Mouse (Mus musculus) lung, postnatal 0 days (tissue): Measurements from ENCODE around the gene Ccl5. TPM values are rescaled to one million over a fixed set of nuclear protein-coding genes. Genes with fewer than 3 reads are reported as not detected.

ENCODE experiments used
- ATAC-seq: fragments of 200-750 bp; cut with Nextera tagmentation; 2 replicates; pipeline ENCODE4 v1.8.0; 2017; ENCODE audit warnings: moderate library complexity
- DNase-seq: peaks from one replicate; pipeline ENCODE4 v3.0.0-alpha.2; 2016; ENCODE audit warnings: low spot score
- H3K27ac ChIP-seq: fragments of 300-500 bp; sonication (generic); 2 replicates; pipeline ENCODE4 v1.5.1; 2014; ENCODE audit warnings: antibody characterized with exemption, mild to moderate bottlenecking, low read length, mixed read lengths
- H3K27me3 ChIP-seq: fragments of 300-500 bp; sonication (generic); replicated peaks from 2 replicates; pipeline ENCODE4 v1.6.1; 2014; ENCODE audit warnings: low read length, mixed read lengths; ENCODE audit not compliant: insufficient read depth
- H3K36me3 ChIP-seq: fragments of 300-500 bp; sonication (generic); 2 replicates; pipeline ENCODE4 v1.6.1; 2014; ENCODE audit warnings: low read length, mixed read lengths; ENCODE audit not compliant: insufficient read depth
- H3K4me1 ChIP-seq: fragments of 300-500 bp; sonication (generic); 2 replicates; pipeline ENCODE4 v1.6.1; 2014; ENCODE audit warnings: antibody characterized with exemption, low read depth, low read length, mixed read lengths; ENCODE audit not compliant: insufficient read depth
- H3K4me2 ChIP-seq: fragments of 300-500 bp; sonication (generic); replicated peaks from 2 replicates; pipeline ENCODE4 v1.6.1; 2014; ENCODE audit warnings: low read depth, mild to moderate bottlenecking, low read length, moderate library complexity, mixed read lengths
- H3K4me3 ChIP-seq: fragments of 300-500 bp; sonication (generic); 2 replicates; pipeline ENCODE4 v1.5.1; 2014; ENCODE audit warnings: low read depth, low read length
- H3K9ac ChIP-seq: fragments of 300-500 bp; sonication (generic); replicated peaks from 2 replicates; pipeline ENCODE4 v1.6.1; 2014; ENCODE audit warnings: low read depth, mild to moderate bottlenecking
- H3K9me3 ChIP-seq: fragments of 300-500 bp; sonication (generic); 2 replicates; pipeline ENCODE4 v1.6.1; 2016; ENCODE audit warnings: low read length, mixed read lengths
- CTCF ChIP-seq: IDR thresholded peaks from 2 replicates; pipeline ENCODE4 v1.5.1; 2016; ENCODE audit warnings: antibody characterized with exemption, mild to moderate bottlenecking
- EP300 ChIP-seq: IDR thresholded peaks from 2 replicates; pipeline ENCODE4 v1.6.1; 2016; ENCODE audit warnings: antibody characterized with exemption, mild to moderate bottlenecking, control low read depth
- WGBS: fragments of 180-500 bp; shearing (Covaris S2); extraction: QIAGEN DNeasy Blood & Tissue Kit; methylation state at CpG from one replicate; pipeline ENCODE4 v1.1.7; 2014; 5-methylcytosine and 5-hydroxymethylcytosine counted together
- polyA plus RNA-seq: library from polyadenylated mRNA; unstranded; fragments of >200 nt; fragmentation: Nextera tagmentation; extraction: Ambion mirVana; gene quantifications from 2 replicates; pipeline ENCODE4 v1.2.1, GENCODE M21; 2015

Gene Ccl5
- polyA plus RNA-seq, 1 experiment from 2014 or later = 3.3 TPM

DNA sequence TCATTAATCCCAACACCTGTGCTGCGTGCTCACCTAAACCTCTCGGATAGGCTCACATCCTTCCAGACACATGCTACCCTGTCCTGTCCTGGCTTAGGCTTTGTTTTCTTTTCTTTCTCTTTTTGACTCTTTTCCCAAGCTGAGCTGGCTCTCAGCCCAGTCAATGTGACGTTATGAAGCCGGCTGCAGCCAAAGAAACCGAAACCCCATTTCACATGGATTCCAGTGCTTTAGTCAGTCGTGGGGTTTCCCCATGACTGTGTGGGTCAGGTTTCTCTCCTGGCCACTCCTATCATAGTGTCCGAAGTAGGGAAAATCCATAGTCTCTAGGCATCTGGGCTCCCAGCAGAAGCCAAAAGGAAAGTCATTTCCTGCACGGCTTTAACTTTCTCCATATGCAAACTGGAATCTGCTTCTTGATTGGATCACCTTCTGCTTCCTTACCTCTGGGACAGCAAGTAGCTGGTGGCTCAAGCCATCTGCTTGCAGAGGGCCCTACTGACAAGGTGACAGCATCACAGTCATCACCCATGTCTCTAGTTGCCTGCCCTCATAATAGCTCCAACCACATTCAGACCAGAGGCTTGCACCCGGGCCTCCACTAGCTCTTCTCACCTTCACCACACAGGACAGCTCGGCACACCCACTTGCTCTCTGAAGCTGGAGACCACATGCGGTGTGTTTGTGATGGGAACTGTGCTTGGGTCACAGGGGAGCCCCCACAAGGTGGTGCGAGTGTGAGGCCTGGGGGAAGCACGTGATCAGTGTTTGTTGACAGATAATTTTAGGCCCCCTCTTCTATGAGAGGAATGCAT is 4.5 kb upstream of the Ccl5 start:
- Histone ChIP-seq H3K4me2 (peak overlapping the region; percentile 41), H3K27ac (no peak overlapping the region), H3K4me3 (peak overlapping the region; percentile 16; the same call in 1 of the 2 replicates), H3K9me3 (no peaks in the 10 kb centered on the region), H3K36me3 (no peaks in the 10 kb centered on the region), H3K9ac (no peak overlapping the region), H3K4me1 (peaks cover 6% of the 10 kb centered on the region; the same call in 1 of the 2 replicates), H3K27me3 (no peaks in the 10 kb centered on the region)
- TF ChIP-seq CTCF (no peak), EP300 (no peak)
- DNase-seq = peak; percentile 80
- ATAC-seq = peak; percentile 78
- WGBS = 27% methylated on average over 13 of the region's 13 CpGs

DNA sequence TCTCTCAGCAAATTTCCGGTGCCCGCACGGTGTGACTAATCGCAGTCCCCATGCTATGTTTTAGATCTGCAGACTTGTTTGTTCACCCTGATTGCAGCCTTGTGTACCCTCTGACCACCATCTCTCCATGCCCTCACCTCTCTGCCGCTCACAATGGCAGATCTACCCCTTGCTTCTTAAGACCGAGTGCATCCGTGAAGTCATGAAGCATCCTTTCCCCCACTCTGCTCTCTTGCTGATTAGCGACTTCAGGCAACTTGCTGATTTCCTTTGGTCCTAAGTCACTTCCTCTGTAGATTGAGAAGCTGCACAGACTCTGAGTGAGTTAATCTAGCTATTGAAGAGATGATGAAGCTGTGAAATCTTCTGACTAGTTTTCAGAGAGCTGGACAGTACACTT is 3.8 kb upstream of the Ccl5 start:
- H3K4me2 ChIP-seq = peak overlapping the region; percentile 41
- no peaks in the 10 kb centered on the region for H3K9me3 ChIP-seq
- no peaks in the 10 kb centered on the region for H3K27me3 ChIP-seq
- 76% methylated on average over 8 of the region's 8 CpGs for WGBS
- no peak overlapping the region for H3K9ac ChIP-seq
- H3K4me1 ChIP-seq = peaks cover 6% of the 10 kb centered on the region; the same call in 1 of the 2 replicates
- DNase-seq (no peak), ATAC-seq (no peak)
- no peak overlapping the region for H3K27ac ChIP-seq
- H3K36me3 ChIP-seq = no peaks in the 10 kb centered on the region
- H3K4me3 ChIP-seq = peak overlapping the region; percentile 16; the same call in 1 of the 2 replicates
- TF ChIP-seq EP300 = no peak
- no peak for TF ChIP-seq CTCF

DNA sequence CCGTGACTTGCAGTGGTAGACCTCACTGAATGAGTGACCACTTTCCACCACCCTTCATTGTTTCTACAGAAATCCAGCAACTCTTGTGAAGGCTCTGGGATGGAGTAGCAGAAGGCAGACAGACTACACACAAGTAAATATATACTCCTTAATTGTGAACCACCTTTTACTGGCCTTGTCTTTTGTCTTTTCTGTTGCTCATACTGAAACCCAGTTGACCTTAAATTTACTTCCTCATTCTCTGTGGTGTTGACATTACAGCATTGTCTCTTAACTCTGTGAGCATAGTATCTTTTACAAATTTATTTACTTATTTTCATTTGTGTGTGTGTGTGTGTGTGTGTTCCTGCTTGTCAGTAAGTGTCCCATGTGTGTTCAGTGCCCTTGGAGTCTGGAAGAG is 2.9 kb upstream of the Ccl5 start:
- Histone ChIP-seq H3K27ac (no peak overlapping the region), H3K9me3 (no peaks in the 10 kb centered on the region), H3K36me3 (no peaks in the 10 kb centered on the region), H3K9ac (no peak overlapping the region), H3K4me1 (peaks cover 6% of the 10 kb centered on the region; the same call in 1 of the 2 replicates), H3K4me3 (no peak overlapping the region), H3K4me2 (no peak overlapping the region), H3K27me3 (no peaks in the 10 kb centered on the region)
- WGBS = 93% methylated on average over 1 of the region's 1 CpGs
- no peak for ATAC-seq
- no peak for DNase-seq
- TF ChIP-seq CTCF = no peak
- no peak for TF ChIP-seq EP300

- WGBS = 67% methylated on average over 12 of the region's 12 CpGs
- H3K9me3 ChIP-seq = no peaks in the 10 kb centered on the region
- TF ChIP-seq CTCF (no peak), EP300 (no peak)
- no peak overlapping the region for H3K4me2 ChIP-seq
- H3K27me3 ChIP-seq = no peaks in the 10 kb centered on the region
- H3K4me3 ChIP-seq = no peak overlapping the region
- DNase-seq (no peak), ATAC-seq (no peak)
- no peak overlapping the region for H3K9ac ChIP-seq
- H3K4me1 ChIP-seq = peaks cover under 1% of the 10 kb centered on the region; the same call in 1 of the 2 replicates
- H3K27ac ChIP-seq = no peak overlapping the region
- no peaks in the 10 kb centered on the region for H3K36me3 ChIP-seq
Measured at GRCm38 (mm10) chr11:83529024-83529423, 1.3 kb downstream of the Ccl5 start.

DNA sequence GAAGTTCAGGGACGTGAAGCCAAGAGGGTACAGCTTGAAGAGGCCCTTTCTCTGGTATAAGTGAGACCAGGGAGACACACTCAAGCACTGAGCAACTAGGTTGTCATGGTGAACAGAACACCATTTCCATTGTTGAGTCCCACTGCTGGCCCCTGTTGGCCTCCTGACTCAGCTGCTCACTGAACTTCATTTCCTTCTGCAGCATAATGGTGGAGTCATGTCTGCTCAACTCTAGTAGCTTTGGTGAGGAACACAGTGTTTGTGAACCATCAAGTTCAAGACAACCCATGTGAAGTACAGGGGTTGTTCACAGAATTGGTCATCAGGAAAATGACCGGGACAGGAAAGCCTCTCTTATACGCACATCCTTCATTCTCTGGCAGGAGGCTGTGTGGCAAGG is 8.2 kb downstream of the Ccl5 start, which contains the start of gene Heatr9:
Heatr9 (minus strand) TSS at position 101 of the 400 bp plus-strand sequence.
- Histone ChIP-seq H3K27me3 (no peaks in the 10 kb centered on the region), H3K4me3 (no peak within 1 kb of the TSS), H3K36me3 (no peaks in the 10 kb centered on the region), H3K4me1 (no peaks in the 10 kb centered on the region), H3K27ac (no peak within 1 kb of the TSS), H3K9ac (no peak within 1 kb of the TSS), H3K9me3 (no peaks in the 10 kb centered on the region), H3K4me2 (no peak within 1 kb of the TSS)
- no peak for TF ChIP-seq EP300
- no peak for TF ChIP-seq CTCF
- ATAC-seq (no peak), DNase-seq (no peak)
- WGBS = 72% methylated on average over 3 of the region's 3 CpGs

GRCm38 (mm10) chr11:83518371-83518770 is 11.9 kb downstream of the Ccl5 start:
- Histone ChIP-seq H3K4me3 (no peak overlapping the region), H3K4me1 (no peaks in the 10 kb centered on the region), H3K36me3 (no peaks in the 10 kb centered on the region), H3K9ac (no peak overlapping the region), H3K9me3 (no peaks in the 10 kb centered on the region), H3K27ac (no peak overlapping the region), H3K4me2 (no peak overlapping the region), H3K27me3 (no peaks in the 10 kb centered on the region)
- 65% methylated on average over 6 of the region's 6 CpGs for WGBS
- no peak for DNase-seq
- TF ChIP-seq EP300 (no peak), CTCF (no peak)
- ATAC-seq = no peak
